Mouse (Mus musculus) embryonic facial prominence, embryonic 14.5 days (tissue): ENCODE results near the gene Med16. TPM values are rescaled to one million over a fixed set of nuclear protein-coding genes. Genes with fewer than 3 reads are reported as not detected.

Experiments
- ATAC-seq: fragments of 200-750 bp; cut with Nextera tagmentation; 2 replicates; pipeline ENCODE4 v1.8.0; 2017; ENCODE audit warnings: low read depth, moderate number of reproducible peaks, moderate TSS enrichment
- DNase-seq: peaks from one replicate; pipeline ENCODE4 v3.0.0-alpha.2; 2015; ENCODE audit warnings: low spot score
- H3K27ac ChIP-seq: fragments of 300-500 bp; sonication (generic); replicated peaks from 2 replicates; pipeline ENCODE4 v1.5.1; 2014; ENCODE audit warnings: low read depth, mild to moderate bottlenecking, low read length, moderate library complexity
- H3K27me3 ChIP-seq: fragments of 300-500 bp; sonication (generic); replicated peaks from 2 replicates; pipeline ENCODE4 v1.6.1; 2014; ENCODE audit warnings: low read length; ENCODE audit not compliant: control insufficient read depth, insufficient read depth
- H3K36me3 ChIP-seq: fragments of 300-500 bp; sonication (generic); 2 replicates; pipeline ENCODE4 v1.6.1; 2014; ENCODE audit warnings: low read length, mixed read lengths; ENCODE audit not compliant: control insufficient read depth, insufficient read depth
- H3K4me1 ChIP-seq: fragments of 300-500 bp; sonication (generic); 2 replicates; pipeline ENCODE4 v1.6.1; 2014; ENCODE audit warnings: antibody characterized with exemption, low read length; ENCODE audit not compliant: control insufficient read depth, insufficient read depth
- H3K4me2 ChIP-seq: fragments of 300-500 bp; sonication (generic); 2 replicates; pipeline ENCODE4 v1.6.1; 2014; ENCODE audit warnings: low read depth, mild to moderate bottlenecking, low read length, moderate library complexity, mixed read lengths
- H3K4me3 ChIP-seq: fragments of 300-500 bp; sonication (generic); 2 replicates; pipeline ENCODE4 v1.5.1; 2014; ENCODE audit warnings: low read depth, mild to moderate bottlenecking, low read length
- H3K9ac ChIP-seq: fragments of 300-500 bp; sonication (generic); 2 replicates; pipeline ENCODE4 v1.6.1; 2014; ENCODE audit warnings: low read depth, mild to moderate bottlenecking, low read length, moderate library complexity, mixed read lengths
- H3K9me3 ChIP-seq: fragments of 300-500 bp; sonication (generic); 2 replicates; pipeline ENCODE4 v1.6.1; 2016; ENCODE audit warnings: low read length; ENCODE audit not compliant: control insufficient read depth
- WGBS: fragments of 180-500 bp; shearing (Covaris S2); extraction: QIAGEN DNeasy Blood & Tissue Kit; methylation state at CpG from one replicate; pipeline ENCODE4 v1.1.7; 2014; 5-methylcytosine and 5-hydroxymethylcytosine counted together
- polyA plus RNA-seq: library from polyadenylated mRNA; unstranded; fragments of >200 nt; fragmentation: Nextera tagmentation; extraction: Ambion mirVana; gene quantifications from 2 replicates; pipeline ENCODE4 v1.2.1, GENCODE M21; 2014

Gene Med16
- polyA plus RNA-seq, 1 experiment from 2014 or later: 33.7 TPM

GRCm38 (mm10) chr10:79946752-79947322, 38.1 kb upstream of the Med16 start:
- WGBS: 34% methylated on average over 4 of the region's 7 CpGs
- DNase-seq: peak; percentile 60

DNA sequence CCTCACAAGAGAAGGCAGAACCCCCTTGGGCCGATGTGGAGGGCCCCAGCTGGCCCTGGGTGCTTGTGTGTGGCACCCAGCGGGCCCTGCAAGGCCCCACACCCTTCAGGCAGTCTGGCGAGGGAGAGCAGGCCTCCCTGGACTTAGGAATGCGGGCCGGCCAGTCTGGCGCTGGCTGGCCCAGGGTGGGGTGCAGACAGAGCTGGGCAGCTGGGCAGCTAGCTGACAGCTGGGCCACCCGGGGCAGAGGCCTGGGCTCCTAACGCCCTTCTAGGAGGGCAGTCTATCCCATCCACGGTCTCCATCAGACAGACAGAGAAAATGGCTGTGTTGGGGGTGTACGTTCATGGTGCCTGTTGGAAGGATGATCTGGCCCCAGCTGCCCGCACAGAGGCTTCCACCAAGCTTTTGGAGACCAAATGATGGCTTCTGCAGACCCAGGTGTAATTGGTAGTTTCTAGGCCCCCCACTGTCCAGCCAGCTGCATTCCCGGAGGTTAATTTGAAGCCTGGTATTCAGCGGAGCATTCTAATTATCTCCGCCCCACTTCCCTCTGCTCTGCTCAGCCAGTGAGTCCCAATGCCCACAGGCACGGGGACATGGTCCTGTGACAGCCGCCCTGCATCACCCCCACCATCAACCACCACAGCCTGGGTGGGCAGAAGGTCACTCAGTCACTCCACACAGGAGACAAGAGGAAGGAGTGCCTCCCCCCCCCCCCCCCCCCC, 36.9 kb upstream of the Med16 start:
- no peak overlapping the region for H3K4me3 ChIP-seq
- H3K27ac ChIP-seq: peak overlapping the region; percentile 68
- H3K9ac ChIP-seq: peak overlapping the region; percentile 40; the same call in 1 of the 2 replicates
- H3K4me1 ChIP-seq: peaks cover 14% of the 10 kb centered on the region
- 28% methylated on average over 14 of the region's 16 CpGs for WGBS
- DNase-seq (peak; percentile 85), ATAC-seq (peak; percentile 76)
- H3K36me3 ChIP-seq: peaks cover 39% of the 10 kb centered on the region
- H3K9me3 ChIP-seq: no peaks in the 10 kb centered on the region
- H3K27me3 ChIP-seq: no peaks in the 10 kb centered on the region
- H3K4me2 ChIP-seq: peak overlapping the region; percentile 19

More at GRCm38 (mm10) chr10:79946752-79947322, 38.1 kb upstream of the Med16 start:
- Histone ChIP-seq H3K27ac (peak overlapping the region; percentile 52; the same call in 1 of the 2 replicates), H3K4me3 (no peak overlapping the region), H3K4me1 (peaks cover 14% of the 10 kb centered on the region), H3K27me3 (no peaks in the 10 kb centered on the region), H3K9me3 (no peaks in the 10 kb centered on the region), H3K9ac (no peak overlapping the region), H3K36me3 (peaks cover 43% of the 10 kb centered on the region), H3K4me2 (peak overlapping the region; percentile 14; the same call in 1 of the 2 replicates)
- ATAC-seq: no peak

- no peak for DNase-seq
- Histone ChIP-seq H3K4me1 (peaks cover 14% of the 10 kb centered on the region), H3K9me3 (no peaks in the 10 kb centered on the region), H3K4me2 (no peak overlapping the region), H3K4me3 (no peak overlapping the region), H3K36me3 (peaks cover 22% of the 10 kb centered on the region), H3K27me3 (no peaks in the 10 kb centered on the region), H3K9ac (no peak overlapping the region), H3K27ac (no peak overlapping the region)
- ATAC-seq: no peak
- 71% methylated on average over 8 of the region's 9 CpGs for WGBS
Observed at GRCm38 (mm10) chr10:79943471-79943901, 34.8 kb upstream of the Med16 start.

- DNase-seq (no peak), ATAC-seq (no peak)
- 86% methylated on average over 1 of the region's 1 CpGs for WGBS
- no peak overlapping the region for H3K4me2 ChIP-seq
- H3K36me3 ChIP-seq: peaks cover 22% of the 10 kb centered on the region
- peaks cover 14% of the 10 kb centered on the region for H3K4me1 ChIP-seq
- no peak overlapping the region for H3K27ac ChIP-seq
- H3K9ac ChIP-seq: no peak overlapping the region
- H3K9me3 ChIP-seq: no peaks in the 10 kb centered on the region
- no peaks in the 10 kb centered on the region for H3K27me3 ChIP-seq
- H3K4me3 ChIP-seq: no peak overlapping the region
Observed at GRCm38 (mm10) chr10:79942988-79943387, 34.3 kb upstream of the Med16 start.

- H3K36me3 ChIP-seq: peaks cover 27% of the 10 kb centered on the region
- H3K27ac ChIP-seq: no peak overlapping the region
- no peaks in the 10 kb centered on the region for H3K27me3 ChIP-seq
- no peaks in the 10 kb centered on the region for H3K9me3 ChIP-seq
- 47% methylated on average over 7 of the region's 7 CpGs for WGBS
- H3K4me2 ChIP-seq: no peak overlapping the region
- no peak overlapping the region for H3K9ac ChIP-seq
- DNase-seq (no peak), ATAC-seq (no peak)
- H3K4me3 ChIP-seq: no peak overlapping the region
- H3K4me1 ChIP-seq: peaks cover 15% of the 10 kb centered on the region
Observed at GRCm38 (mm10) chr10:79940749-79941148, 32.0 kb upstream of the Med16 start.

- Histone ChIP-seq H3K27ac (no peak overlapping the region), H3K4me1 (peaks cover 11% of the 10 kb centered on the region)
- WGBS: 60% methylated on average over 11 of the region's 11 CpGs
Observed at GRCm38 (mm10) chr10:79937775-79938526, 29.2 kb upstream of the Med16 start.

GRCm38 (mm10) chr10:79936911-79937441, 28.3 kb upstream of the Med16 start:
- Histone ChIP-seq H3K36me3 (peaks cover 51% of the 10 kb centered on the region), H3K4me2 (no peak overlapping the region)

More at GRCm38 (mm10) chr10:79937775-79938526, 29.2 kb upstream of the Med16 start:
- no peak for DNase-seq
- ATAC-seq: no peak
- no peak overlapping the region for H3K9ac ChIP-seq
- no peaks in the 10 kb centered on the region for H3K9me3 ChIP-seq
- no peak overlapping the region for H3K4me2 ChIP-seq
- H3K27me3 ChIP-seq: no peaks in the 10 kb centered on the region
- peaks cover 41% of the 10 kb centered on the region for H3K36me3 ChIP-seq
- no peak overlapping the region for H3K4me3 ChIP-seq

DNA sequence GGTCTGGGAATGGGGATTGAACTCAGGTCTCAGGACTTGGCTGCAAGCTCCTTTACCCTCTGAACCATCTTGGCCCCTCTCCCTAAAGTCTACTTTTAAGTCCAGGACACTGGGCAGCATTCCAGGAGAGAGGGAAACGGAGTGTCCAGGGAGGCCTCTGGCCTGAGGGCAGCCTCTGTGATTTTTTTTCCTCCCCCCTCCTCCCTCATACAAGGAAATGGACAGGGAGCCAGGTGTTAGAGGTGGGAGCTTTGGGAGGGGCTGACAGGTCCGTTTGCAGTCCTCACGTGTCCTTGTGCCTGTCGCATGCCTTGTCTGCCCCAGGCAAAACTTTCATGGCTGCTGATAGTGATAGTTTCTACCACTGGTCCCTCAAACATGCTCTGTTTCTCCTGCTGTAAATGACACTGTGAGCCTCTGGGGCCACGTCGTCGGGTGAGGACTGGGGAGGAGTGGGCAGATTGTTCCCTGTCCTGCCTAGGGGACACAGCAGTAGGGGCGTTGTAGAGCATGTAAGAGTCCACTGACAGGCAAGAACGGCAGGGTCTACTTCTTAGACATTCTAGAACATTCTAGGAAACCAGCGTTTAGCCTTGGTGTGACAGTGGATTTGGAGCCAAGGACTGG, 27.7 kb upstream of the Med16 start:
- 61% methylated on average over 10 of the region's 10 CpGs for WGBS
- H3K4me1 ChIP-seq: peaks cover 19% of the 10 kb centered on the region
- no peak overlapping the region for H3K4me3 ChIP-seq
- no peaks in the 10 kb centered on the region for H3K27me3 ChIP-seq
- peaks cover 54% of the 10 kb centered on the region for H3K36me3 ChIP-seq
- ATAC-seq: no peak
- peak overlapping the region; percentile 16; the same call in 1 of the 2 replicates for H3K9ac ChIP-seq
- DNase-seq: no peak
- H3K9me3 ChIP-seq: no peaks in the 10 kb centered on the region
- H3K27ac ChIP-seq: peak overlapping the region; percentile 29
- H3K4me2 ChIP-seq: no peak overlapping the region

More at GRCm38 (mm10) chr10:79936911-79937441, 28.3 kb upstream of the Med16 start:
- Histone ChIP-seq H3K4me1 (peaks cover 19% of the 10 kb centered on the region), H3K27me3 (no peaks in the 10 kb centered on the region), H3K4me3 (no peak overlapping the region), H3K9ac (peak overlapping the region; percentile 16; the same call in 1 of the 2 replicates), H3K9me3 (no peaks in the 10 kb centered on the region), H3K27ac (peak overlapping the region; percentile 29)
- ATAC-seq (peak; percentile 2; the same call in 1 of the 2 replicates), DNase-seq (no peak)
- 59% methylated on average over 18 of the region's 27 CpGs for WGBS
